Mouse (Mus musculus) cortical plate, adult 2 months (tissue): ENCODE measurements at regions not wholly inside any gene's neighbourhood (a gene's known extent, or its start where the extent isn't known, plus 50 kb on each side); places are given as distances from the start of the nearest gene placed in this dataset.

Source experiments
- CTCF ChIP-seq: fragments of 200-500 bp; IDR thresholded peaks from 2 replicates; pipeline ENCODE4 v1.5.1; 2011; ENCODE audit warnings: mild to moderate bottlenecking, control low read depth, low read length; ENCODE audit not compliant: insufficient read depth; ENCODE audit errors: extremely low read depth
- POLR2A ChIP-seq: fragments of 200-500 bp; IDR thresholded peaks from 2 replicates; pipeline ENCODE4 v1.6.1; 2011; ENCODE audit warnings: mild to moderate bottlenecking, low read length, control low read depth; ENCODE audit not compliant: insufficient read depth; ENCODE audit errors: extremely low read depth

DNA sequence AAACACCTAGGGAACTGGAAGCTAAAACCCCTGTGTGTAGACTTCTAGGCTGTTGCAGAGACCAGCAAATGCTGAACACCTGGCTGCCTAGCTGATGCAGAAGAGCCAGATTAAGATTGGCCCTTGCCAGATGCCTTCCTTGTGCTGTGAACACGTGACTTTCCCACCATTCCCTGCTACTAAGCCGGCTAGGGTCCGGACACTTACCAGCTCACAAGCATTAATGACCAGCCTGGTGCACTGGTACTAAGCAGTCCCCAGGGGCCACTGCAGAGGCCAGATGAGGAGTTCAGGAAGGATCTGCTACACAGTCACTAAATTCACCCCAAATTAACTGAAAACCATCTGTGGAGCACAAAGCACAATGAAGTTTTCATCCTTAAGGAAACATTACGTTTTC lies 121.2 kb upstream of the Ndn start:
- TF ChIP-seq CTCF: no peak
- no peak for TF ChIP-seq POLR2A
